Mouse (Mus musculus): ENCODE results near the gene 1810043G02Rik. TPM values are rescaled to one million over a fixed set of nuclear protein-coding genes. Genes with fewer than 3 reads are reported as not detected.

The 1810043G02Rik gene
- polyA plus RNA-seq, 1 experiment, result not detected

DNA sequence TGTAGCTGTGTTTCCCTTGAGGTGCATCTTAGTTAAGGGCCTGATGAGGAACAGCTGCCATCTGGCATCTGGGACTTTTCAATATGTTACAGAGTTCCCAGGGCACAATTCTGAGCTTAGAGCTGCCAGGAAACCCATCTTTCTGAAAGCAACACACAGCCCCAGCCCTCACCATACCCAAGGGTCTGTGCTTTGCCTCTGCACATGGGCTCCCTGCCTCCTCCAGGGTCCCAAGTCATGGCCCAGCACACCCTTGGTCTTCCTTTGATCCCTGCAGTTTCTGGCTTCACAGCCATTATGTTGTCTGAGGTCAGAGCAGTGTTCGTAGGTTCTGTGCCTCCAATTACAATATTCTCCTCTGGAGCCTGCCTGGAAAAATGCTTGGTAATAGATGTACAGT lies 50.8 kb downstream of the 1810043G02Rik start:
- H3K4me1 ChIP-seq (ENCODE audit: control insufficient read depth, insufficient read depth, low read length), result no peaks in the 10 kb centered on the region
- H3K4me3 ChIP-seq (ENCODE audit: insufficient read depth, low read depth, low read length), result no peak overlapping the region
- no peak overlapping the region for H3K27ac ChIP-seq (ENCODE audit: insufficient read depth, low read depth, low read length)
- 98% methylated on average over 1 of the region's 1 CpGs for WGBS
- TF ChIP-seq POLR2A (IDR thresholded peaks at IDR 0.05; ENCODE audit: insufficient read depth, low read depth, low read length) (no peak), CTCF (IDR thresholded peaks at IDR 0.05; ENCODE audit: insufficient read depth, low read depth, low read length) (no peak)

DNA sequence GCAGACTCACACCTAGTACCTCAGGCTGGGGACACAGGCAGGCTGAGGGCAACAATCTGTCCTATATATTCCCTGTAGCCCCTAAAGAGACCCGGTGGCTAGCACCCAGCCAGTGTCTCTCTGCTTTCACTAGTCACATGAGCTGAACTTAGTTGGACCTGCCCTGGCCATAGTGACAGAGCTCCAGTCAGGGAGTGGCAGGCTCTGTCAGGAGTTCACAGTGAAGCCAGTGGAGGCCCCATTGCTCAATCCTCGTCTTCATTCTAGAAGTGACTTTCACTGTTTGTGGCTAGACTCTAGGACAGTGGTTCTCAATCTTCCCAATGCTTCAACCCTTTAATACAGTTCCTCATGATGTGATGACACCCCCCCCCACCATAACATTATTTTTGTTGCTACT lies 53.7 kb downstream of the 1810043G02Rik start:
- TF ChIP-seq CTCF (IDR thresholded peaks at IDR 0.05; ENCODE audit: insufficient read depth, low read depth, low read length), result no peak
- no peak for TF ChIP-seq POLR2A (IDR thresholded peaks at IDR 0.05; ENCODE audit: insufficient read depth, low read depth, low read length)
- no peaks in the 10 kb centered on the region for H3K4me1 ChIP-seq (ENCODE audit: control insufficient read depth, insufficient read depth, low read length)

More for the DNA sequence above, 53.7 kb downstream of the 1810043G02Rik start:
- Histone ChIP-seq H3K4me3 (ENCODE audit: insufficient read depth, low read depth, low read length) (no peak overlapping the region), H3K27ac (ENCODE audit: insufficient read depth, low read depth, low read length) (no peak overlapping the region)
- 84% methylated on average over 2 of the region's 2 CpGs for WGBS

Other genes with a start within 250 kb of the 1810043G02Rik start
- not detected in 2 replicates for gene Gm18596, start 235.9 kb upstream of the 1810043G02Rik start, polyA plus RNA-seq (2012; ENCODE audit: insufficient read depth, insufficient read length, low replicate concordance, missing spikeins)
- gene Gm9736, start 227.2 kb upstream of the 1810043G02Rik start, polyA plus RNA-seq (2012; ENCODE audit: insufficient read depth, insufficient read length, low replicate concordance, missing spikeins), result not detected in 2 replicates
- gene Gm3233, start 218.8 kb upstream of the 1810043G02Rik start, polyA plus RNA-seq (2012; ENCODE audit: insufficient read depth, insufficient read length, low replicate concordance, missing spikeins), result not detected in 2 replicates
- gene Gm3238, start 207.2 kb upstream of the 1810043G02Rik start, polyA plus RNA-seq (2012; ENCODE audit: insufficient read depth, insufficient read length, low replicate concordance, missing spikeins), result not detected in 2 replicates
- gene Gm7138, start 201.6 kb upstream of the 1810043G02Rik start, polyA plus RNA-seq (2012; ENCODE audit: insufficient read depth, insufficient read length, low replicate concordance, missing spikeins), result not detected in 2 replicates
- gene Gm3250, start 196.0 kb upstream of the 1810043G02Rik start, polyA plus RNA-seq (2012; ENCODE audit: insufficient read depth, insufficient read length, low replicate concordance, missing spikeins), result not detected in 2 replicates
- not detected in 2 replicates for gene Gm7137, start 190.3 kb upstream of the 1810043G02Rik start, polyA plus RNA-seq (2012; ENCODE audit: insufficient read depth, insufficient read length, low replicate concordance, missing spikeins)
- not detected in 2 replicates for gene Gm9639, start 183.4 kb upstream of the 1810043G02Rik start, polyA plus RNA-seq (2012; ENCODE audit: insufficient read depth, insufficient read length, low replicate concordance, missing spikeins)
- gene Gm19668, start 179.4 kb upstream of the 1810043G02Rik start, polyA plus RNA-seq (2012; ENCODE audit: insufficient read depth, insufficient read length, low replicate concordance, missing spikeins), result not detected in 2 replicates
- gene Gm9507, start 166.7 kb upstream of the 1810043G02Rik start, polyA plus RNA-seq (2012; ENCODE audit: insufficient read depth, insufficient read length, low replicate concordance, missing spikeins), result not detected in 2 replicates
- not detected in 2 replicates for gene Gm2696, start 163.8 kb upstream of the 1810043G02Rik start, polyA plus RNA-seq (2012; ENCODE audit: insufficient read depth, insufficient read length, low replicate concordance, missing spikeins)
- gene Krtap10-4, start 151.4 kb upstream of the 1810043G02Rik start, polyA plus RNA-seq (2012; ENCODE audit: insufficient read depth, insufficient read length, low replicate concordance, missing spikeins), result not detected in 2 replicates
- not detected in 2 replicates for gene Krtap10-10, start 142.6 kb upstream of the 1810043G02Rik start, polyA plus RNA-seq (2012; ENCODE audit: insufficient read depth, insufficient read length, low replicate concordance, missing spikeins)
- not detected in 2 replicates for gene Gm36176, start 131.7 kb upstream of the 1810043G02Rik start, polyA plus RNA-seq (2012; ENCODE audit: insufficient read depth, insufficient read length, low replicate concordance, missing spikeins)
- not detected in 2 replicates for gene Gm10318, start 125.7 kb upstream of the 1810043G02Rik start, polyA plus RNA-seq (2012; ENCODE audit: insufficient read depth, insufficient read length, low replicate concordance, missing spikeins)
- gene Gm3285, start 116.5 kb upstream of the 1810043G02Rik start, polyA plus RNA-seq (2012; ENCODE audit: insufficient read depth, insufficient read length, low replicate concordance, missing spikeins), result not detected in 2 replicates
- not detected in 2 replicates for gene Lrrc3, start 76.0 kb upstream of the 1810043G02Rik start, polyA plus RNA-seq (2012; ENCODE audit: insufficient read depth, insufficient read length, low replicate concordance, missing spikeins)
- gene Trpm2, start 8.0 kb upstream of the 1810043G02Rik start, polyA plus RNA-seq (2012; ENCODE audit: insufficient read depth, insufficient read length, low replicate concordance, missing spikeins), result not detected in 2 replicates
- not detected in 2 replicates for gene Pfkl, start 31.6 kb downstream of the 1810043G02Rik start, polyA plus RNA-seq (2012; ENCODE audit: insufficient read depth, insufficient read length, low replicate concordance, missing spikeins)
- not detected in 2 replicates for gene Dnmt3l, start 63.4 kb downstream of the 1810043G02Rik start, polyA plus RNA-seq (2012; ENCODE audit: insufficient read depth, insufficient read length, low replicate concordance, missing spikeins)
- gene Aire, start 65.1 kb downstream of the 1810043G02Rik start, polyA plus RNA-seq (2012; ENCODE audit: insufficient read depth, insufficient read length, low replicate concordance, missing spikeins), result not detected in 2 replicates
- gene Icosl, start 90.8 kb downstream of the 1810043G02Rik start, polyA plus RNA-seq (2012; ENCODE audit: insufficient read depth, insufficient read length, low replicate concordance, missing spikeins), result not detected in 2 replicates
- not detected in 2 replicates for gene D10Jhu81e, start 191.3 kb downstream of the 1810043G02Rik start, polyA plus RNA-seq (2012; ENCODE audit: insufficient read depth, insufficient read length, low replicate concordance, missing spikeins)
- not detected in 2 replicates for gene Pwp2, start 206.6 kb downstream of the 1810043G02Rik start, polyA plus RNA-seq (2012; ENCODE audit: insufficient read depth, insufficient read length, low replicate concordance, missing spikeins)

Measured in olfactory bulb, adult 2 months (tissue).